Mouse (Mus musculus) ZHBTc4 (cell line): Measurements from ENCODE around the gene Spp2.
A peak's percentile ranks its signal among the peaks of the same experiment; 100 is the strongest.

Experiments used
- DNase-seq: peaks from one replicate; pipeline ENCODE4 v3.0.0-alpha.2; 2011; ENCODE audit warnings: low read depth, low spot score

The Spp2 gene

DNA sequence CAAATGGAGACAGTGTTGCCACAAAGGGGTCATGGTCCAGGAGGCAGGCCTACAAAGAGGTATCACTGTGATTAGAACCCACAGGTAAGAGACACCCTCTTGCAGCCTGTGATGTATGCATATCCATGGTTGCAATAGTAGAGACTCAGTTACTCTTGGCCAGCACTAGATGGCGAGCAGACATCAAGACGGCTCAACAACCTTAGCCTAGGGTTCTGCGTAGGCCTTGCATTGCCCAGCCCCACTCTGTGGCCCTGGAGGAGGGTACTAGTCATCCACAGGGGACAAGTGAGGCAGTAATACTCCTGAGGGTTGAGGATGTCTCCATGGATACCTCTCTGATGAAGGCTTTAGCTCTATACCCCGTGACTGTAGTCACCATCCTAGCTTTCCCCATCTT is 59.0 kb downstream of the Spp2 start:
- peak; percentile 55 for DNase-seq

DNA sequence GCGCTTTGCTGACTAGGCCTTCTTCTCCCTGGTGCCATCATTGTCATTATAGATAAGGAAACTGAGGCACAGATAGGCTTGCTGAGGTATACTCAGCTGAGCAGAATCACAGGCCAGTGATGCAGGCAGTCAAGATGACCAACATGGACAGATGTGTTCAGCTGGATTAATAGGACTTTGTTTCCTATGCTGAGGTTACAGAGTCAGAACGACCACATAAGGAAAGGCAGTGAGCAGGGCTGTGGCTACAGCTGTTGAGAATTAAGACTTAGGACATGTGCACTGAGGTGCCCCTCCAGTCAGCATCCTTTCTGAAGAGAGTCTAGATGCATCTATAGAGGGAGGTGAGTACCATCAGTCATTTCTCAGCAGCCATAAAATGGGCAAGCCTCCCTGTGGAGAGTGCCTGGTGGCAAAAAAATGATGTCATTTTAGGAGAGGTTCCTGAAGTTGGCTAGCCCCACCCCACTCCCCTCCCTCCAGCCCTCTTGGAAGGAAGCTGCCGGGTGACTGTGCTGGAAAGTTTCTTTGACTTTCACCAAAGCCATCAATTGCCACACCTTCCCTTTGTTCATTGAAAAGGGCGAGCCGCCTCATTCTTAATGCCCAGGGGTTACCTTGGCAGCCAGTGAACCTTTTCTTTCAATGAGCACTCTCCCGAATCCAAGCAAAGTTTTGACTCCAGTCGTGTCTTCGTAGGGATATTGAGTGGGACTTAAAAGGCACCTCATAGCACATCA is 59.7 kb downstream of the Spp2 start:
- peak; percentile 94 for DNase-seq

- peak; percentile 74 for DNase-seq
Measured at GRCm38 (mm10) chr1:88467866-88468265, 61.1 kb downstream of the Spp2 start.

GRCm38 (mm10) chr1:88468335-88468734 is 61.6 kb downstream of the Spp2 start:
- no peak for DNase-seq

- DNase-seq = no peak
Measured at GRCm38 (mm10) chr1:88469746-88470145, 63.0 kb downstream of the Spp2 start.

DNA sequence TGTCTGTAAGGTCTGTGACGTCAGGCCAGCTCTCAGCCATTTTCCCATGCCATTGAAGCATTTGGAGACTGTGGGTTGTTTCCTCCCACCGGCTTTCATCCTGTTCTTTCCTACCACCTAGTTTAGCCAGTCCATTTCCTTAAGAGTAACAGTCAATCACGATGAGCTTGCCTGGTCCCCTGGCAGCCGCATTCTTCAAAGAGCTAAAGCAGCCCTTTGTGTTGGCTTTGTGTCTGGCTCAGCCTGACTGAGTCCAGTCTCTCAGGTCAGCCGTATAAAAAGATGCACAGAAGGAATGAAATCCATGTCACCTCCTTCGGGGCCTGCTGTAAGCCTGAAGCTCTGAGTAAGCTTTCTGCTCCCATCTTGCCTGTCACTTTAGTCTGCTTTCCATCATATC is 65.5 kb downstream of the Spp2 start:
- no peak for DNase-seq

DNA sequence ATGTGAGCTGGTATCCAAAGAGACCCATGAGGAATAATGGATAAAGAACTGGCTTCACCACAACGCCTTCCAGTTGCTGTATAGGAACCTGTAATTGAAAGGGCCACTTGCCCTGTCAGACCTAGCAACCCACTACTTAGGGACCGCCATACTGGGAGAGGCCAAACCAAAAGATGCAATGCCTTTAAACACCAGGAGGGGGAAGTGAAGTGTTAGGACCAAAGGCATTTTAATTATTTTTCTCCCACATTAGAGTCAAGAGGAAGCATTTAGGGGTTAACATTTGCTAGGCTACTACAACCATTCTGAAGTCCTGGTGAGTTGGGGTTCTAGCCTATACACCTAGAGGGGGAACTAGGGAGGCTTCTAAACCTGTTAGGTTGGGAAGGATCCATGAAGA is 67.1 kb downstream of the Spp2 start:
- peak; percentile 53 for DNase-seq

DNA sequence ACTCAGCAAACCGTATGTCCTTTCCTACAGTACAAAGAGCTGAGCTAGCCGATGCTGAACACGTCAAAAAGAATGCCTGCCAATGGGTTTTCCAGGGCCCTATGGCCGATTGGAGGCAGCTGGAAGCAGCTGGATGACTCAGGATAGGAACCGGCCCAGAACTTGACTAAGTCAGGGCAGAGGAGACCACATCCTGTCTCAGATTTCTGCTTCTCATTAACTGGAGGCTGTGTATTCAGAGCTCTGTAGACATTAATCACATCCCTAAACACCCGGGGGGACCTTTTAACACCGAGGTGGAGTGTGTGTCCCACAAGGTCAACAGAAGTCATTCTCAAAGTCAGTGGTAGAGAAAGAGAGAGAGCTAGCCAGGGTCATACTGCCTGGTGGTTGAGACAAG is 67.8 kb downstream of the Spp2 start:
- no peak for DNase-seq

DNA sequence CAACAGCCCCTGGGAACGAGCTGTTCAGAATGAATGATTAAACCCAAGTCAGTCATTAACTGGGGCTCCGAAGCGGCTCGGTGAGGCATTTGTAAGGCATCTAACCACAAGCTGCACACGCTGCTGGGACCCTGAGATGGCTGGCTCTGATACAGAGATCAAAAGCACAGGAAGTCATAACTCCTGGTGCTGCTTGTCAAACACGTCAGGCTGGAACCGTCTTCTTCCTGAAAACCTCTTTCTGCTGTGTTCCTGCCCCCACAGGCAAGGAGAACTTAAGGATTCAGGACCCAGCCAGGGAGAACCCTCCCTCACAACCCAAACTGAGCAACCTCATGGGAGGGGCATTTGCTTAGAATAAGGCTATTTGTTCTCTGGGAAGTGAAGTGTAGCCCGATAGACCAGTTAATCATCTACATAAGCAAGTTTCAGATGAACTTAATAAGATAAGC is 68.8 kb downstream of the Spp2 start:
- DNase-seq = no peak
